Mouse (Mus musculus) ovary, postnatal 10 days (tissue): ENCODE data around the gene Cdk2ap1.
"Not testable (repeated sequence)": the region's sequence is repeated elsewhere in the genome, so short reads cannot be mapped to it uniquely, and the experiment has no call there.

ENCODE experiments used
- DNase-seq: peaks from one replicate; pipeline ENCODE4 v3.0.0; 2022; ENCODE audit warnings: low spot score

Cdk2ap1 gene

GRCm38 (mm10) chr5:124351604-124352003, 11.3 kb downstream of the Cdk2ap1 start:
- DNase-seq, result no peak

GRCm38 (mm10) chr5:124351111-124351560, 11.7 kb downstream of the Cdk2ap1 start:
- peak; percentile 27 for DNase-seq

GRCm38 (mm10) chr5:124350350-124350749, 12.5 kb downstream of the Cdk2ap1 start:
- no peak for DNase-seq

GRCm38 (mm10) chr5:124349196-124349595, 13.7 kb downstream of the Cdk2ap1 start:
- DNase-seq, result no peak

GRCm38 (mm10) chr5:124342897-124343296, 20.0 kb downstream of the Cdk2ap1 start:
- no peak for DNase-seq

GRCm38 (mm10) chr5:124341753-124342339, 21.0 kb downstream of the Cdk2ap1 start:
- DNase-seq, result not testable (repeated sequence)

- DNase-seq, result no peak
Observed at GRCm38 (mm10) chr5:124338791-124339190, 24.1 kb downstream of the Cdk2ap1 start.

GRCm38 (mm10) chr5:124337909-124338308, 25.0 kb downstream of the Cdk2ap1 start:
- DNase-seq, result no peak

- DNase-seq, result no peak
Observed at GRCm38 (mm10) chr5:124337103-124337502, 25.8 kb downstream of the Cdk2ap1 start.

GRCm38 (mm10) chr5:124334392-124334791, 28.5 kb downstream of the Cdk2ap1 start:
- no peak for DNase-seq

- DNase-seq, result no peak
Observed at GRCm38 (mm10) chr5:124330086-124330485, 32.8 kb downstream of the Cdk2ap1 start.

- DNase-seq, result peak; percentile 99
Observed at GRCm38 (mm10) chr5:124327510-124328364, 35.1 kb downstream of the Cdk2ap1 start, which contains the start of the genes Mphosph9 and 2810006K23Rik. TSS of gene Mphosph9 (minus strand) at chr5:124327972. TSS of gene 2810006K23Rik (plus strand) at chr5:124328089.

- DNase-seq, result no peak
Observed at GRCm38 (mm10) chr5:124326829-124327228, 36.1 kb downstream of the Cdk2ap1 start.

GRCm38 (mm10) chr5:124317648-124318047, 45.2 kb downstream of the Cdk2ap1 start:
- no peak for DNase-seq

GRCm38 (mm10) chr5:124315941-124316340, 46.9 kb downstream of the Cdk2ap1 start:
- DNase-seq, result no peak

GRCm38 (mm10) chr5:124315498-124315897, 47.4 kb downstream of the Cdk2ap1 start:
- DNase-seq, result no peak

GRCm38 (mm10) chr5:124310091-124310490, 52.8 kb downstream of the Cdk2ap1 start:
- DNase-seq, result no peak

- no peak for DNase-seq
Observed at GRCm38 (mm10) chr5:124309155-124309554, 53.7 kb downstream of the Cdk2ap1 start.

- not testable (repeated sequence) for DNase-seq
Observed at GRCm38 (mm10) chr5:124302853-124303252, 60.0 kb downstream of the Cdk2ap1 start.

GRCm38 (mm10) chr5:124300132-124300531, 62.8 kb downstream of the Cdk2ap1 start:
- no peak for DNase-seq

- not testable (repeated sequence) for DNase-seq
Observed at GRCm38 (mm10) chr5:124299307-124299706, 63.6 kb downstream of the Cdk2ap1 start.

GRCm38 (mm10) chr5:124296475-124296874, 66.4 kb downstream of the Cdk2ap1 start:
- DNase-seq, result no peak
